Mouse (Mus musculus) lung, embryonic 14.5 days (tissue): ENCODE results near the gene 4933402J07Rik. TPM values are rescaled to one million over a fixed set of nuclear protein-coding genes. Genes with fewer than 3 reads are reported as not detected.

ENCODE experiments used
- ATAC-seq: fragments of 200-750 bp; cut with Nextera tagmentation; 2 replicates; pipeline ENCODE4 v1.8.0; 2017; ENCODE audit warnings: mild to moderate bottlenecking, moderate TSS enrichment, moderate library complexity; ENCODE audit not compliant: insufficient read depth
- DNase-seq: peaks from one replicate; pipeline ENCODE4 v3.0.0-alpha.2; 2015
- H3K27ac ChIP-seq: fragments of 300-500 bp; sonication (generic); 2 replicates; pipeline ENCODE4 v1.5.1; 2014; ENCODE audit warnings: low read depth, mild to moderate bottlenecking, moderate library complexity
- H3K27me3 ChIP-seq: fragments of 300-500 bp; sonication (generic); 2 replicates; pipeline ENCODE4 v1.6.1; 2014; ENCODE audit warnings: low read length, control low read depth; ENCODE audit not compliant: insufficient read depth
- H3K36me3 ChIP-seq: fragments of 300-500 bp; sonication (generic); 2 replicates; pipeline ENCODE4 v1.6.1; 2014; ENCODE audit warnings: control low read depth; ENCODE audit not compliant: insufficient read depth
- H3K4me1 ChIP-seq: fragments of 300-500 bp; sonication (generic); 2 replicates; pipeline ENCODE4 v1.6.1; 2014; ENCODE audit warnings: antibody characterized with exemption, control low read depth; ENCODE audit not compliant: insufficient read depth
- H3K4me2 ChIP-seq: fragments of 300-500 bp; sonication (generic); 2 replicates; pipeline ENCODE4 v1.6.1; 2014; ENCODE audit warnings: mild to moderate bottlenecking
- H3K4me3 ChIP-seq: fragments of 300-500 bp; sonication (generic); 2 replicates; pipeline ENCODE4 v1.5.1; 2014; ENCODE audit warnings: low read depth, low read length
- H3K9ac ChIP-seq: fragments of 300-500 bp; sonication (generic); 2 replicates; pipeline ENCODE4 v1.6.1; 2014
- H3K9me3 ChIP-seq: fragments of 300-500 bp; sonication (generic); 2 replicates; pipeline ENCODE4 v1.6.1; 2016; ENCODE audit warnings: low read depth, low read length, control low read depth
- CTCF ChIP-seq: IDR thresholded peaks from 2 replicates; pipeline ENCODE4 v1.5.1; 2016; ENCODE audit warnings: antibody characterized with exemption, low read depth
- WGBS: fragments of 180-500 bp; shearing (Covaris S2); extraction: QIAGEN DNeasy Blood & Tissue Kit; methylation state at CpG from one replicate; pipeline ENCODE4 v1.1.7; 2014; 5-methylcytosine and 5-hydroxymethylcytosine counted together
- polyA plus RNA-seq: library from polyadenylated mRNA; unstranded; fragments of >200 nt; fragmentation: Nextera tagmentation; extraction: Ambion mirVana; gene quantifications from 2 replicates; pipeline ENCODE4 v1.2.1, GENCODE M21; 2014

4933402J07Rik gene
- polyA plus RNA-seq, 1 experiment from 2014 or later, result not detected

DNA sequence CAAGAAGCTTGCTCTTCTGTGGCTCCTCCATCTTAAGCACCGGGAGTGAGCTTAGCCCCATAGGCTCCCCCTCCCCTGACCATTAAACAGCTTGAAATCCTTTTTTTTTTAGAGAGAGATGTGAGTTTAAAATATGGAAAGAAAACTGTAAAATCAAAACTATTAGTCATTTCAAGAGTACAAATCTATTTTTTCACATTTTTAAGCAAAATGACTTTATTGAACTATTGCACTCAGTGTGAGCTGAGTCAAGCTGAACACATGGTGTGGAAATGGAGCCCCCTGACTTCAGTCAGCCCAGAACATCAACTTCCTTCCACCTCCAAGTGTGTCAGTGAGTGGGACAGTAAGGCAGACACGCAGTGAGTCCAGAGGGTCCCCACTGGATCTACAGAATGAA, 55.9 kb downstream of the 4933402J07Rik start:
- H3K27me3 ChIP-seq, result no peaks in the 10 kb centered on the region
- DNase-seq (no peak), ATAC-seq (no peak)
- no peaks in the 10 kb centered on the region for H3K9me3 ChIP-seq
- no peak overlapping the region for H3K9ac ChIP-seq
- no peak overlapping the region for H3K4me2 ChIP-seq
- H3K36me3 ChIP-seq, result no peaks in the 10 kb centered on the region
- H3K4me1 ChIP-seq, result no peaks in the 10 kb centered on the region
- TF ChIP-seq CTCF, result no peak
- WGBS, result 73% methylated on average over 2 of the region's 2 CpGs
- no peak overlapping the region for H3K4me3 ChIP-seq
- H3K27ac ChIP-seq, result no peak overlapping the region

- H3K4me1 ChIP-seq, result no peaks in the 10 kb centered on the region
- no peak for TF ChIP-seq CTCF
- H3K36me3 ChIP-seq, result no peaks in the 10 kb centered on the region
- H3K9me3 ChIP-seq, result no peaks in the 10 kb centered on the region
- no peak overlapping the region for H3K4me3 ChIP-seq
- ATAC-seq (no peak), DNase-seq (no peak)
- H3K9ac ChIP-seq, result no peak overlapping the region
- H3K27ac ChIP-seq, result no peak overlapping the region
- no peak overlapping the region for H3K4me2 ChIP-seq
- no peaks in the 10 kb centered on the region for H3K27me3 ChIP-seq
- 45% methylated on average over 6 of the region's 6 CpGs for WGBS
These were observed 56.6 kb downstream of the 4933402J07Rik start for GRCm38 (mm10) chr8:87620225-87620624.

GRCm38 (mm10) chr8:87621181-87621580, 57.5 kb downstream of the 4933402J07Rik start:
- no peak overlapping the region for H3K4me3 ChIP-seq
- H3K4me1 ChIP-seq, result no peaks in the 10 kb centered on the region
- no peaks in the 10 kb centered on the region for H3K36me3 ChIP-seq
- no peak overlapping the region for H3K4me2 ChIP-seq
- ATAC-seq (no peak), DNase-seq (no peak)
- WGBS, result 76% methylated on average over 12 of the region's 12 CpGs
- no peak for TF ChIP-seq CTCF
- no peaks in the 10 kb centered on the region for H3K27me3 ChIP-seq
- H3K9ac ChIP-seq, result no peak overlapping the region
- H3K27ac ChIP-seq, result no peak overlapping the region
- no peaks in the 10 kb centered on the region for H3K9me3 ChIP-seq

DNA sequence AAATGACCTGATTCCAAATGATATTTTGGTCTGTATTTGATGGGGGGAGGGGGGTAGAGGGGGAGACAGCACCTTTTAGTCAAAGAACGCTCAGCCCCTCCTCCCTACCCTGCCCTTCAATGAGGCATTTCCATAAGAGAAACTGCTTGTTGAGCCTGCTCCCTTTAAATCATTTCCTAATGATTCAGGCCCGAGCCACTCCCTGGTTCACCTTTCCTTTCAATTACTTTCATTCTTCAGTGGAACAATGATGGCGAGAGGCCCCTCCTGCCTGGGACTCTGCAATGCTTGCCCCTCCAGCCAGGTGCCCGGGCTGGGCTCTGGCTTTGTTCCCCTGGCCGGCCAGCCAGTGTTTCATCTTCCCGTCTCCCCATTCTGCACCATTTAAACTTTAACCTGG, 66.0 kb downstream of the 4933402J07Rik start:
- Histone ChIP-seq H3K27ac (no peak overlapping the region), H3K9ac (no peak overlapping the region), H3K36me3 (no peaks in the 10 kb centered on the region), H3K9me3 (no peaks in the 10 kb centered on the region), H3K4me1 (no peaks in the 10 kb centered on the region), H3K4me3 (no peak overlapping the region), H3K4me2 (no peak overlapping the region), H3K27me3 (no peaks in the 10 kb centered on the region)
- DNase-seq, result no peak
- ATAC-seq, result no peak
- WGBS, result 33% methylated on average over 6 of the region's 6 CpGs
- TF ChIP-seq CTCF, result no peak

- no peak overlapping the region for H3K4me2 ChIP-seq
- no peak for TF ChIP-seq CTCF
- no peaks in the 10 kb centered on the region for H3K4me1 ChIP-seq
- H3K4me3 ChIP-seq, result no peak overlapping the region
- H3K36me3 ChIP-seq, result no peaks in the 10 kb centered on the region
- WGBS, result 60% methylated on average over 7 of the region's 7 CpGs
- H3K27me3 ChIP-seq, result no peaks in the 10 kb centered on the region
- ATAC-seq (no peak), DNase-seq (no peak)
- H3K9ac ChIP-seq, result no peak overlapping the region
- H3K9me3 ChIP-seq, result no peaks in the 10 kb centered on the region
- no peak overlapping the region for H3K27ac ChIP-seq
These were observed 68.1 kb downstream of the 4933402J07Rik start for GRCm38 (mm10) chr8:87631776-87632175.

- DNase-seq (no peak), ATAC-seq (no peak)
- Histone ChIP-seq H3K4me1 (no peaks in the 10 kb centered on the region), H3K9ac (no peak overlapping the region), H3K27ac (no peak overlapping the region), H3K36me3 (no peaks in the 10 kb centered on the region), H3K27me3 (no peaks in the 10 kb centered on the region), H3K4me3 (no peak overlapping the region), H3K9me3 (no peaks in the 10 kb centered on the region), H3K4me2 (no peak overlapping the region)
- 57% methylated on average over 11 of the region's 11 CpGs for WGBS
- TF ChIP-seq CTCF, result no peak
These were observed 72.6 kb downstream of the 4933402J07Rik start for GRCm38 (mm10) chr8:87636226-87636742.

Other genes starting within 250 kb of the 4933402J07Rik start
- gene Cbln1, start 91.2 kb upstream of the 4933402J07Rik start, polyA plus RNA-seq, result not detected in 2 replicates